Mouse (Mus musculus) E14TG2a.4 (cell line): ENCODE data around the gene Iqgap2.

Source experiments
- CTCF ChIP-seq: conservative IDR thresholded peaks from 2 replicates; pipeline ENCODE4 v1.5.1; 2014; ENCODE audit warnings: low read length
- NANOG ChIP-seq: IDR thresholded peaks from 2 replicates; pipeline ENCODE4 v1.6.1; 2014; ENCODE audit warnings: borderline replicate concordance, low read length, mixed read lengths

DNA sequence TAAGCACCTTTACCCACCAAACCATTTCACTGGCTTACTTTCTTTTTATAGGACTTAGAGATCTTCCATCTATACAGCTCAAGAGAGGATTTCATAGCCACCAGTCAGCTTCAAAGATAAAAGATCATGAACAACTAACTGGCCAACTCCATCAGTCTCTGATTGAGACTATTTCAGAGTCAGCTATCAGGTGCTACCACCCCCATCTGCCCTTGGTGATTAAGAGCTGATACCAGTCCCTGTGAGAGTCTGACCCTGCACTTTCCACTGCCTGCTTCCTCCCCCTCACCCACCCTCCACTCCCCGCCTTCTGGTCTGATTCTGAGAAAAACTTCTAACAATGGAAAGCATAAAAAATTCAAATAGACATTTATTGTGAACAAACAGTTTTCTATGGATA, 203.1 kb downstream of the Iqgap2 start:
- TF ChIP-seq CTCF = no peak
- no peak for TF ChIP-seq NANOG
